ENCODE assay signal across 7 mouse cellular contexts in the genomic region with DNA sequence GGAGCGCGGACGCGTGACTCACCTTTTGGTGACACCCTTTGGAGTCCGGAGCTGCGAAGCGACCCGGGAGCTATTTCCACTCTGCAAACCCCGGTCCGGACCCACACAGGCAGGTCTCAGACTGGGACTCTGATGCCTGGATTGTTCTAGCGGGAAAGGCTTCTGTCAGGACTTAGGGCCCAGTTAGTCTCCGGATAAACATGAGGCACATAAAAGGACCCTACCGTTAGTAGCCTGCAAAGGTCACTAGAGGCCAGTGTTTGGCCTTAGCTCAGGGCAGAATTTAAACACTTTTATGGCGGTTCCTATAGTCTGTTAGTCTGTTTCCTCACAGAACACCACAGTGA. TPM values are rescaled to one million over a fixed set of nuclear protein-coding genes. Genes with fewer than 3 reads are reported as not detected.
DNase-seq lines count a peak whose midpoint lies in the region; ATAC-seq lines count a peak whose summit lies in the region.

No protein-coding gene starts in this region.

- peaks cover 25% of the 10 kb centered on the region for H3K27me3 ChIP-seq in embryonic facial prominence, embryonic 13.5 days
- peaks cover 28% of the 10 kb centered on the region for H3K27me3 ChIP-seq in hindbrain, embryonic 14.5 days (ENCODE audit: control insufficient read depth, insufficient read depth, low read length)
- H3K27me3 ChIP-seq in midbrain, embryonic 11.5 days (ENCODE audit: control insufficient read depth, insufficient read depth, low read length) = peaks cover 16% of the 10 kb centered on the region

- ATAC-seq in embryonic facial prominence, embryonic 13.5 days (ENCODE audit: insufficient number of reproducible peaks, insufficient read depth, low FRiP score, low TSS enrichment, low read depth) = 0 out of 2 replicates have a peak, but pooled peaks have one; percentile 27
- ATAC-seq in hindbrain, embryonic 14.5 days (ENCODE audit: low FRiP score) = no peak
- peak; percentile 56 for ATAC-seq in midbrain, embryonic 11.5 days (ENCODE audit: low FRiP score)
- no peak for ATAC-seq in activated CD4-positive, CD25-positive, alpha-beta regulatory T cell, adult 4 months
- no peak for ATAC-seq in erythroid progenitor cell, adult 5-6 weeks (replicated peaks; ENCODE audit: low FRiP score, poor library complexity, severe bottlenecking)

- DNase-seq in ovary, postnatal 10 days (ENCODE audit: low spot score) = peak; percentile 24
- no peak for DNase-seq in ovary, postnatal 36 days (ENCODE audit: low spot score)
- DNase-seq in hindbrain, embryonic 14.5 days (ENCODE audit: low spot score) = no peak
- peak; percentile 93 for DNase-seq in midbrain, embryonic 11.5 days (ENCODE audit: low spot score, missing footprints)

- H3K9ac ChIP-seq in embryonic facial prominence, embryonic 13.5 days = peak overlapping the region; percentile 85
- H3K9ac ChIP-seq in hindbrain, embryonic 14.5 days = peak overlapping the region; percentile 66
- peak overlapping the region; percentile 85 for H3K9ac ChIP-seq in midbrain, embryonic 11.5 days (ENCODE audit: low read length)

- no peak overlapping the region for H3K27ac ChIP-seq in embryonic facial prominence, embryonic 13.5 days
- no peak overlapping the region for H3K27ac ChIP-seq in hindbrain, embryonic 14.5 days
- no peak overlapping the region for H3K27ac ChIP-seq in midbrain, embryonic 11.5 days (ENCODE audit: low read depth, low read length)

- H3K4me2 ChIP-seq in embryonic facial prominence, embryonic 13.5 days = peak overlapping the region; percentile 92
- peak overlapping the region; percentile 96 for H3K4me2 ChIP-seq in hindbrain, embryonic 14.5 days (replicated peaks)
- H3K4me2 ChIP-seq in midbrain, embryonic 11.5 days = peak overlapping the region; percentile 95

- no peaks in the 10 kb centered on the region for H3K9me3 ChIP-seq in embryonic facial prominence, embryonic 13.5 days
- no peaks in the 10 kb centered on the region for H3K9me3 ChIP-seq in hindbrain, embryonic 14.5 days (ENCODE audit: control insufficient read depth, low read length)
- H3K9me3 ChIP-seq in midbrain, embryonic 11.5 days (ENCODE audit: control insufficient read depth, low read length) = no peaks in the 10 kb centered on the region

- H3K36me3 ChIP-seq in embryonic facial prominence, embryonic 13.5 days = no peaks in the 10 kb centered on the region
- no peaks in the 10 kb centered on the region for H3K36me3 ChIP-seq in hindbrain, embryonic 14.5 days (replicated peaks; ENCODE audit: control insufficient read depth, insufficient read depth)
- no peaks in the 10 kb centered on the region for H3K36me3 ChIP-seq in midbrain, embryonic 11.5 days (ENCODE audit: control insufficient read depth, insufficient read depth, low read length)

- WGBS in embryonic facial prominence, embryonic 13.5 days = 1% methylated on average over 14 of the region's 14 CpGs
- WGBS in hindbrain, embryonic 14.5 days = under 1% methylated on average over 14 of the region's 14 CpGs
- WGBS in midbrain, embryonic 11.5 days = 0% methylated on average over 14 of the region's 14 CpGs

- H3K4me1 ChIP-seq in embryonic facial prominence, embryonic 13.5 days = peaks cover 27% of the 10 kb centered on the region
- 0 out of 2 replicates have a peak, but pooled peaks cover 5% of the 10 kb centered on the region for H3K4me1 ChIP-seq in hindbrain, embryonic 14.5 days (replicated peaks; ENCODE audit: control insufficient read depth, insufficient read depth, low read length)
- H3K4me1 ChIP-seq in midbrain, embryonic 11.5 days (ENCODE audit: control insufficient read depth, insufficient read depth, low read length) = peaks cover 13% of the 10 kb centered on the region

- H3K4me3 ChIP-seq in embryonic facial prominence, embryonic 13.5 days = peak overlapping the region; percentile 79
- H3K4me3 ChIP-seq in hindbrain, embryonic 14.5 days (replicated peaks; ENCODE audit: low read length) = peak overlapping the region; percentile 73
- H3K4me3 ChIP-seq in midbrain, embryonic 11.5 days (ENCODE audit: low read depth, low read length) = peak overlapping the region; percentile 78

RNA-seq across cellular contexts. Expression of a gene that starts 0.3 kb away (rescaled TPM):
- polyA plus RNA-seq in embryonic facial prominence, embryonic 13.5 days (2015; fragmentation: Nextera tagmentation; extraction: Ambion mirVana) = 11.1 TPM in 2 replicates
- polyA plus RNA-seq in hindbrain, embryonic 14.5 days (2014; fragmentation: Nextera tagmentation; extraction: Ambion mirVana) = 6.3 and 6.6 TPM in 2 replicates
- 6.9 and 9.2 TPM in 2 replicates for polyA plus RNA-seq in midbrain, embryonic 11.5 days (2014; fragmentation: Nextera tagmentation; extraction: Ambion mirVana)
- polyA plus RNA-seq in activated CD4-positive, CD25-positive, alpha-beta regulatory T cell, adult 4 months (2017; shearing (Covaris generic)) = not detected
- not detected in 2 replicates for total RNA-seq in erythroid progenitor cell, adult 5-6 weeks (2015; ENCODE audit: low replicate concordance)
- total RNA-seq in erythroid progenitor cell, adult 5-6 weeks (2017; ENCODE audit: low replicate concordance) = not detected in 2 replicates

Comparison
In these comparisons a context has a peak if more than half of its experiments do, and no peak if none do; other contexts are left out.
1. DNase-seq: peak in ovary, postnatal 10 days (single experiment) and midbrain, embryonic 11.5 days (single experiment); none in ovary, postnatal 36 days (single experiment) and hindbrain, embryonic 14.5 days (single experiment).
2. ATAC-seq: peak in embryonic facial prominence, embryonic 13.5 days (single experiment) and midbrain, embryonic 11.5 days (single experiment); none in hindbrain, embryonic 14.5 days (single experiment), activated CD4-positive, CD25-positive, alpha-beta regulatory T cell, adult 4 months (single experiment) and erythroid progenitor cell, adult 5-6 weeks (single experiment).
3. Peak in every context shown above with its lines, with median percentiles within 50 percentile points of each other: H3K4me2 ChIP-seq, H3K4me3 ChIP-seq and H3K9ac ChIP-seq.